Mouse (Mus musculus) myocyte (in vitro differentiated cells): Measurements from ENCODE around the gene Rab28. TPM values are rescaled to one million over a fixed set of nuclear protein-coding genes. Genes with fewer than 3 reads are reported as not detected.
A peak's percentile ranks its signal among the peaks of the same experiment; 100 is the strongest.
"Not testable (repeated sequence)": the region's sequence is repeated elsewhere in the genome, so short reads cannot be mapped to it uniquely, and the experiment has no call there.

Source experiments
- H3K27me3 ChIP-seq: one replicate; pipeline ENCODE4 v1.6.1; 2011; ENCODE audit not compliant: control insufficient read depth, insufficient read depth, insufficient read length
- H3K36me3 ChIP-seq: one replicate; pipeline ENCODE4 v1.6.1; 2011; ENCODE audit not compliant: control insufficient read depth, insufficient read depth
- H3K4me2 ChIP-seq: one replicate; pipeline ENCODE4 v1.6.1; 2011; ENCODE audit warnings: low read depth, control low read depth
- H3K4me3 ChIP-seq: one replicate; pipeline ENCODE4 v1.5.1; 2011; ENCODE audit warnings: mild to moderate bottlenecking, control low read depth, moderate library complexity
- H3K79me2 ChIP-seq: one replicate; pipeline ENCODE4 v1.6.1; 2011; ENCODE audit not compliant: control insufficient read depth, insufficient read depth
- H3ac ChIP-seq: one replicate; pipeline ENCODE4 v1.6.1; 2011; ENCODE audit not compliant: control insufficient read depth, insufficient read length
- CEBPB ChIP-seq: IDR thresholded peaks from 2 replicates; pipeline ENCODE4 v1.6.1; 2011; ENCODE audit warnings: mild to moderate bottlenecking, moderate library complexity; ENCODE audit not compliant: poor library complexity, insufficient read depth, severe bottlenecking
- E2F4 ChIP-seq: IDR thresholded peaks from one replicate; pipeline ENCODE4 v1.6.1; 2011; ENCODE audit warnings: mild to moderate bottlenecking, control low read depth, moderate library complexity; ENCODE audit not compliant: insufficient read depth
- MAX ChIP-seq: IDR thresholded peaks from one replicate; pipeline ENCODE4 v1.6.1; 2011; ENCODE audit warnings: low read depth, mild to moderate bottlenecking, control low read depth
- MYOD1 ChIP-seq, 3 experiments: IDR thresholded peaks; one replicate each; pipeline ENCODE4 v1.6.1; 2011; ENCODE audit warnings: control low read depth in 2 of 3, low read depth in 2 of 3, mild to moderate bottlenecking in 2 of 3, moderate library complexity in 1 of 3; ENCODE audit not compliant: insufficient read length in 2 of 3, control insufficient read depth in 1 of 3
- MYOG ChIP-seq, 3 experiments: IDR thresholded peaks; one replicate each; pipeline ENCODE4 v1.6.1; 2011; ENCODE audit warnings: control low read depth in 2 of 3, low read depth in 2 of 3, mild to moderate bottlenecking in 2 of 3; ENCODE audit not compliant: insufficient read length in 2 of 3, control insufficient read depth in 1 of 3, insufficient read depth in 1 of 3
- POLR2A ChIP-seq: IDR thresholded peaks from one replicate; pipeline ENCODE4 v1.6.1; 2011; ENCODE audit warnings: low read depth, mild to moderate bottlenecking, control low read depth, moderate library complexity; ENCODE audit not compliant: insufficient read length
- POLR2AphosphoS2 ChIP-seq: IDR thresholded peaks from one replicate; pipeline ENCODE4 v1.6.1; 2011; ENCODE audit warnings: low read depth, control low read depth; ENCODE audit not compliant: insufficient read length
- REST ChIP-seq: IDR thresholded peaks from one replicate; pipeline ENCODE4 v1.6.1; 2011; ENCODE audit warnings: mild to moderate bottlenecking, control low read depth, moderate library complexity; ENCODE audit not compliant: insufficient read depth, insufficient read length
- SRF ChIP-seq: IDR thresholded peaks from one replicate; pipeline ENCODE4 v1.6.1; 2011; ENCODE audit warnings: low read depth; ENCODE audit not compliant: control insufficient read depth, insufficient read length
- TCF12 ChIP-seq: IDR thresholded peaks from one replicate; pipeline ENCODE4 v1.6.1; 2011; ENCODE audit warnings: mild to moderate bottlenecking, control low read depth; ENCODE audit not compliant: poor library complexity, insufficient read depth, severe bottlenecking
- TCF3 ChIP-seq: IDR thresholded peaks from one replicate; pipeline ENCODE4 v1.6.1; 2011; ENCODE audit warnings: low read depth, control low read depth; ENCODE audit not compliant: insufficient read length
- USF1 ChIP-seq: IDR thresholded peaks from one replicate; pipeline ENCODE4 v1.6.1; 2011; ENCODE audit warnings: low read depth, mild to moderate bottlenecking, control low read depth, moderate library complexity
- polyA plus RNA-seq: library from polyadenylated mRNA; unstranded; fragments of >200 nt; fragmentation: generic; extraction: Trizol; gene quantifications from one replicate; pipeline ENCODE4 v1.2.1, GENCODE M21; 2012; ENCODE audit warnings: missing spikeins

Gene Rab28
- polyA plus RNA-seq, 1 experiment: 48.6 TPM

DNA sequence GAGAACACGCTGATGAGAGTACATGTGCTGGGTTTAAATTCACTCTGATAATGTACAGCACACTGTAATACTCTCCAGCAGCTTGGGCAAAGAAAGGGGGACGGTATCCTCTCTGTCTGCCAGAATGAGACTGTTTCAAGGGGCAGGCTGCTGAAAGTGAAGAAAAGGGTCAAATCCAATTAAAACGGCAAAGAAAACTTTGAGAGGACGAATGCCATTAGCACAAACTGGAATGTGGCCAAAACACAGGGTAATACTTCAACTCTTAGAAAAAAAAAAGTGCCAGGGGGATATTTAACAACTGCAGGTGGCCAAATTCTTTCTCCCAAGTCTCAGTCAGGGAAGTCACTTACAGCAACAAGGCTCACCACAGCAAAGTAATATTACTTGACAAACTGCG lies 29.1 kb upstream of the Rab28 start:
- H3K36me3 ChIP-seq: no peaks in the 10 kb centered on the region
- no peaks in the 10 kb centered on the region for H3K27me3 ChIP-seq
- no peaks in the 10 kb centered on the region for H3K79me2 ChIP-seq
- TF ChIP-seq USF1 (no peak), REST (no peak), POLR2A (no peak), MAX (no peak), CEBPB (no peak), TCF3 (no peak), MYOD1 (IDR thresholded peaks at IDR 0.05; ENCODE audit: control insufficient read depth in 1 of 3, insufficient read length in 2 of 3, low read depth in 2 of 3) (no peak), SRF (no peak), E2F4 (no peak), MYOG (IDR thresholded peaks at IDR 0.05; ENCODE audit: control insufficient read depth in 1 of 3, insufficient read depth in 1 of 3, insufficient read length in 2 of 3, low read depth in 2 of 3) (no peak), TCF12 (no peak), POLR2AphosphoS2 (no peak)
- no peak overlapping the region for H3K4me2 ChIP-seq
- H3K4me3 ChIP-seq: no peak overlapping the region
- no peak overlapping the region for H3ac ChIP-seq

- H3K36me3 ChIP-seq: no peaks in the 10 kb centered on the region
- no peak overlapping the region for H3ac ChIP-seq
- no peak for TF ChIP-seq TCF12
- no peak for TF ChIP-seq MAX
- no peak for TF ChIP-seq POLR2AphosphoS2
- TF ChIP-seq CEBPB: no peak
- TF ChIP-seq MYOG (IDR thresholded peaks at IDR 0.05; ENCODE audit: control insufficient read depth in 1 of 3, insufficient read depth in 1 of 3, insufficient read length in 2 of 3, low read depth in 2 of 3): no peak
- no peak for TF ChIP-seq SRF
- no peak for TF ChIP-seq REST
- no peak for TF ChIP-seq POLR2A
- no peak for TF ChIP-seq E2F4
- no peak for TF ChIP-seq MYOD1 (IDR thresholded peaks at IDR 0.05; ENCODE audit: control insufficient read depth in 1 of 3, insufficient read length in 2 of 3, low read depth in 2 of 3)
- no peak for TF ChIP-seq USF1
- TF ChIP-seq TCF3: no peak
- H3K27me3 ChIP-seq: no peaks in the 10 kb centered on the region
- H3K4me3 ChIP-seq: no peak overlapping the region
- H3K4me2 ChIP-seq: no peak overlapping the region
- H3K79me2 ChIP-seq: no peaks in the 10 kb centered on the region
These were observed 19.1 kb upstream of the Rab28 start for GRCm38 (mm10) chr5:41727017-41727416.

- H3K4me2 ChIP-seq: no peak overlapping the region
- H3K36me3 ChIP-seq: no peaks in the 10 kb centered on the region
- H3K4me3 ChIP-seq: no peak overlapping the region
- H3K79me2 ChIP-seq: no peaks in the 10 kb centered on the region
- H3ac ChIP-seq: no peak overlapping the region
- TF ChIP-seq SRF (no peak), TCF3 (no peak), MYOD1 (IDR thresholded peaks at IDR 0.05; ENCODE audit: control insufficient read depth in 1 of 3, insufficient read length in 2 of 3, low read depth in 2 of 3) (no peak)
- no peaks in the 10 kb centered on the region for H3K27me3 ChIP-seq
These were observed 17.6 kb upstream of the Rab28 start for GRCm38 (mm10) chr5:41725573-41725972.

DNA sequence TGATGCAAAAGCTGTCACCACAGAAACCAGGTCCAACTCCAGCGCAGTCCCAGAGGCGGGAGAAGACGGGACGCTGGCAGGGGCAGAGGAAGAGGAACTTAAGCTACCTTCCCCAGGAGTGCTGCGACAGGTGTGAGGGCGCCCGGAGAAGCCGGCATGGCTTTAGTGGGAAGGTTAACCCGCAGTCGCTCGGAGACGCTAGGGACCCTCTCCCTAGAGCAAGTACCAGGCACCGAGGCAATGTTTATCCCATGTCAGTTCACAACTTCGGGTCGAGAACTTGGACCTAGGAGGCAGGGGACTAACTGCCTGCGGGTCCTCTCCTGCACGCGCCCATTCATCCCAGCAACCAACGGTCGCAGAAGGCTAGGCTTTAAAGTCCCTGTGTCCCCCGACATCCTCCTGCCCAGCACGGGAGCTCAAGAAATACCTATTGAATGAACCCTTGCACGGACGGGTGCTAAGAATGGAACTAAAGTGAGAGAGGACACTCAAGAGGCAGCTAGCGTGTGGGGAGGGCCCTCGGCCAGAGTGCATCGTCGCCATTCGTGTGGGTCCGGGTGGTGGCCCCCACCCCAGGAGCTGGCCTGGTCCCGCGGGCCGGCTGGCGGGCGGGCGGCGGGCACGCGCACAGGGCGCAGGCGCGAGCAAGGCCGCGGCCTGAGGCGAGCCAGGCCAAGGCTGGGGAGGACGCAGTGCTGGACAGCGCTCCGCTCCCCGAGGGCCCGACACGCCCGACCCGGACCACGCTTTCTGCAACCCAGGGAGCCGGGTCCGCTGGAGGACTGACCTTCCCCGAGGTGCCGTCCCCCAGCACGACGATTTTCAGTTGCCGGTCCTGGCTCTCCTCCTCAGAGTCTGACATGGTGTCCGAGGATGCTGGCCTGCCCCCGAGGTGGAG lies 592 bp downstream of the Rab28 start:
- H3K79me2 ChIP-seq: peaks cover 43% of the 10 kb centered on the region
- H3K27me3 ChIP-seq: no peaks in the 10 kb centered on the region
- H3K36me3 ChIP-seq: peaks cover 6% of the 10 kb centered on the region
- peak overlapping the region; percentile 80 for H3K4me2 ChIP-seq
- peak overlapping the region; percentile 92 for H3K4me3 ChIP-seq
- peak; percentile 92 for TF ChIP-seq REST
- peak; percentile 54 for TF ChIP-seq POLR2A
- no peak for TF ChIP-seq TCF12
- no peak for TF ChIP-seq USF1
- H3ac ChIP-seq: peak overlapping the region; percentile 77

DNA sequence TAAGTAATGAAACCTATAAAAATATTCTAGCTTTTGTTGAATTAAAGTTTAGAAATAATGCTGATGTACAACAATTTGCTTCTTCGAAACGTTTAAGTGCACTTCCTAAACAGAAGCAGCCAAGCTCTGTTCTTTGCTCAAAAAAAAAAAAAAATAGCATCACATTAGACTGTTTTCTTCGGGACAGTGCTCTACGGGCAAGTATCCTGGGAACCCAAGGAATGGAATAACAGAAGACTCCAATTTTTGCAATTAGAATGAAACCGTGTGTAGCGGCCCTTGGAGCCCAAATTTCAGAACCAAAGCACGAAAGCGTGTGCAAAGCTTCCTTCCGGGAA lies 1.2 kb downstream of the Rab28 start:
- H3K4me2 ChIP-seq: peak overlapping the region; percentile 80
- H3ac ChIP-seq: peak overlapping the region; percentile 77
- peaks cover 43% of the 10 kb centered on the region for H3K79me2 ChIP-seq
- peak overlapping the region; percentile 92 for H3K4me3 ChIP-seq
- H3K36me3 ChIP-seq: peaks cover 8% of the 10 kb centered on the region
- TF ChIP-seq CEBPB (peak; percentile 42; the same call in 1 of the 2 replicates), USF1 (no peak)
- H3K27me3 ChIP-seq: no peaks in the 10 kb centered on the region

DNA sequence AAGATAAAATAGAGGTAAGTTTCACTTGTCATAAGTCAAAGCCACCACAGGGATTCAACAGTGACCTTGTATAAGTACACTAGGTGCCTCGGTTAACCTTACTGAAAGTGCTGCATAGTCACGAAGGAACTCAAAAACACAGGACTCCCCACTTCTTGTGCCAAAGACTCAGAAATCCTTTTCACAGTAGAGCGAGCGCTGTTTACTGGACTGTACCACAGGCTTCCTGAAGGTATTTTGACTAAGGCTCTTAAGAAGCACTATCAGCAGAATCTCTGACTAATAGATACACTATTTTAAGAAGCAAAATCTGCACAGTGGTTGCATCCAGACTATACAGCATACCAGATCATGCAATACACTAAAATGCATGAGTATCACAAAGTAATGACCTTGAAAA lies 6.9 kb downstream of the Rab28 start:
- not testable (repeated sequence) for H3K4me3 ChIP-seq, H3K36me3 ChIP-seq, H3K27me3 ChIP-seq, H3K4me2 ChIP-seq, H3ac ChIP-seq
- peaks cover 36% of the 10 kb centered on the region for H3K79me2 ChIP-seq
